Mouse (Mus musculus) small intestine, adult 10 weeks (tissue): ENCODE data around the gene Gucy2g. TPM values are rescaled to one million over a fixed set of nuclear protein-coding genes. Genes with fewer than 3 reads are reported as not detected.

ENCODE experiments used
- polyA plus RNA-seq: library from polyadenylated mRNA; stranded (reverse); fragments of 350-450 nt; fragmentation: Illumina TruSeq; extraction: RNeasy Lipid Tissue Mini Kit (QIAGEN cat#74804); gene quantifications from one replicate; pipeline ENCODE4 v1.2.3, GENCODE M21; 2014; ENCODE audit warnings: low replicate concordance

Gene Gucy2g
- polyA plus RNA-seq, result not detected

GRCm38 (mm10) chr19:55241186-55241645 is at the start of gene Gucy2g:
TSS of gene Gucy2g (minus strand) at chr19:55241236.

DNA sequence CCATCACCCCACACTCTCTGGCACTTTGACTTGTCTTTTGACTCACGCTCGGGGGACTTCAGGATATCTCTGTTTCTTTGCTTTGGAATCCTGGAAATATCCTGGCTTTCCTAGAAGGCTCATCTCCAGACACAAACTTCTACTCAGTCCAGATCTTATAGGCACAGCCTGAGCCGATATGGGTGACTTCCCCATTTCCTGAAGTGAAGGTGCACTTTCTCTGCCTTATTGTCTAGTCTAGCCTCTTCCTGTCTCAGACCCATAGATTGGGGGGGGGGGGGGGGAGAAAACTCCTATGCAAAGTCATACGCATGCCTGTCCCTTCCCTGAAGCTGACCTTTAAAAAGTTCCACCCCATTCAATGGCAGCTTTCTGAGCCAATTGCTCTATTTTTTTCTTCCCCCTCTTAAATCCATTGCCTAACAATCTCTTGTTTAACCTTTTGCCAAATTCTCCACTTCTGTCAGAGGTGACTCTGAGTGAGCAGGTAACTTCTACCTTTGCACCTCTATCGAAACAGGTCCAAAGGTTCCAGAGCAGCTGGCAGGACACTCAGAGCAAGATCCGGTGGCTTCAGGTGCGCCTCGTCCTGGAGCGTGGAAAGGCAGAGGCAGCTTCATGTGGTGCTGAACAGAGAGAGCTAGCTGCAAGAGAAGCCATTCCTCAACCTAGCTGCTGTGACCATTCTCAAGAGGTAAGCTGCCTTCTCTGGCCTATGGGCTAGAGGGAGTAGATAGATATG is 10.5 kb upstream of the Gucy2g start, which contains the start of gene Acsl5:
Acsl5 (plus strand) TSS at position 556 of the 742 bp plus-strand sequence.

GRCm38 (mm10) chr19:55180433-55180832 is 60.6 kb downstream of the Gucy2g start, which contains the start of gene Tectb:
TSS of gene Tectb (plus strand) at chr19:55180733.

Other genes starting within 250 kb of the Gucy2g start
- 5.5 TPM for gene Gpam, start 114.0 kb downstream of the Gucy2g start, polyA plus RNA-seq
- not detected for gene Tectb, start 60.5 kb downstream of the Gucy2g start, polyA plus RNA-seq
- 3,829 TPM for gene Acsl5, start 10.7 kb upstream of the Gucy2g start, polyA plus RNA-seq
- 60.4 TPM for gene Zdhhc6, start 74.8 kb upstream of the Gucy2g start, polyA plus RNA-seq
- 19.4 TPM for gene Vti1a, start 75.1 kb upstream of the Gucy2g start, polyA plus RNA-seq